Mouse (Mus musculus) CH12.LX (cell line): ENCODE data around the gene Sf3b6. TPM values are rescaled to one million over a fixed set of nuclear protein-coding genes. Genes with fewer than 3 reads are reported as not detected.

Source experiments
- DNase-seq: peaks from one replicate; pipeline ENCODE4 v3.0.0-alpha.2; 2013; ENCODE audit errors: extremely low read depth
- H3K27ac ChIP-seq: 2 replicates; pipeline ENCODE4 v1.5.1; 2012; ENCODE audit warnings: low read depth, mild to moderate bottlenecking, control low read depth, moderate library complexity; ENCODE audit not compliant: insufficient read depth
- H3K27me3 ChIP-seq: replicated peaks from 2 replicates; pipeline ENCODE3; 2012; ENCODE audit warnings: inconsistent platforms
- H3K36me3 ChIP-seq, 2 experiments: replicated peaks in 1 of 2; 2 replicates each; pipeline versions ENCODE3 to v1.6.1; 2012; ENCODE audit warnings: inconsistent platforms in 1 of 2, low read length in 1 of 2, mild to moderate bottlenecking in 1 of 2, mixed read lengths in 1 of 2, moderate library complexity in 1 of 2; ENCODE audit not compliant: control insufficient read depth in 1 of 2, insufficient read depth in 1 of 2
- H3K4me1 ChIP-seq, 2 experiments: 2 replicates each; pipeline ENCODE4 v1.6.1; 2012; ENCODE audit warnings: inconsistent platforms in 1 of 2, moderate library complexity in 1 of 2; ENCODE audit not compliant: insufficient read depth in 2 of 2, control insufficient read depth in 1 of 2
- H3K4me2 ChIP-seq: 2 replicates; pipeline ENCODE4 v1.6.1; 2012; ENCODE audit warnings: low read depth, mild to moderate bottlenecking, control low read depth; ENCODE audit not compliant: poor library complexity, insufficient read depth, severe bottlenecking
- H3K4me3 ChIP-seq, 3 experiments: fragments of 150-350 bp in 1 of 3; sonication (generic) in 1 of 3; replicated peaks in 1 of 3; 2 replicates each; pipeline versions ENCODE3 to v1.5.1; 2011 to 2012; ENCODE audit warnings: low read depth in 2 of 3, low read length in 2 of 3, mild to moderate bottlenecking in 2 of 3, moderate library complexity in 2 of 3, control low read depth in 1 of 3, improper control_type of control experiment in 1 of 3, inconsistent platforms in 1 of 3, mixed read lengths in 1 of 3; ENCODE audit not compliant: poor library complexity in 1 of 3
- H3K79me2 ChIP-seq: replicated peaks from 2 replicates; pipeline ENCODE4 v1.6.1; 2012; ENCODE audit warnings: mild to moderate bottlenecking, moderate library complexity; ENCODE audit not compliant: control insufficient read depth, poor library complexity, insufficient read depth, severe bottlenecking; ENCODE audit errors: extremely low read depth
- H3K9ac ChIP-seq: 2 replicates; pipeline ENCODE4 v1.6.1; 2012; ENCODE audit warnings: low read depth, mild to moderate bottlenecking, control low read depth, moderate library complexity; ENCODE audit not compliant: insufficient read depth
- H3K9me3 ChIP-seq: replicated peaks from 2 replicates; pipeline ENCODE3; 2012; ENCODE audit warnings: low read length, inconsistent platforms, mixed read lengths
- CHD2 ChIP-seq: IDR thresholded peaks from 2 replicates; pipeline ENCODE4 v1.6.1; 2011; ENCODE audit warnings: low read length, improper control_type of control experiment
- CTCF ChIP-seq, 2 experiments: IDR thresholded peaks in 1 of 2; conservative IDR thresholded peaks in 1 of 2; 2 replicates each; pipeline ENCODE4 v1.5.1; 2011 to 2012; ENCODE audit warnings: low read depth in 2 of 2, low read length in 2 of 2, improper control_type of control experiment in 1 of 2, inconsistent platforms in 1 of 2, mild to moderate bottlenecking in 1 of 2, moderate library complexity in 1 of 2
- E2F4 ChIP-seq: IDR thresholded peaks from 2 replicates; pipeline ENCODE4 v1.6.1; 2011; ENCODE audit warnings: low read depth, low read length, improper control_type of control experiment; ENCODE audit not compliant: insufficient replicate concordance
- ETS1 ChIP-seq: conservative IDR thresholded peaks from 2 replicates; pipeline ENCODE4 v1.6.1; 2012; ENCODE audit warnings: low read depth, mild to moderate bottlenecking, inconsistent platforms, low read length, improper control_type of control experiment, moderate library complexity
- JUND ChIP-seq: conservative IDR thresholded peaks from 2 replicates; pipeline ENCODE4 v1.6.1; 2011; ENCODE audit warnings: low read depth, low read length, improper control_type of control experiment
- KAT2A ChIP-seq: IDR thresholded peaks from 2 replicates; pipeline ENCODE4 v1.6.1; 2012; ENCODE audit warnings: low read length, improper control_type of control experiment, inconsistent platforms; ENCODE audit not compliant: insufficient replicate concordance
- MAFK ChIP-seq: IDR thresholded peaks from 2 replicates; pipeline ENCODE4 v1.6.1; 2011; ENCODE audit warnings: low read length, improper control_type of control experiment; ENCODE audit not compliant: insufficient replicate concordance
- MAX ChIP-seq: IDR thresholded peaks from 2 replicates; pipeline ENCODE4 v1.6.1; 2011; ENCODE audit warnings: low read length, improper control_type of control experiment
- MAZ ChIP-seq: IDR thresholded peaks from 2 replicates; pipeline ENCODE4 v1.6.1; 2012; ENCODE audit warnings: low read depth, mild to moderate bottlenecking, inconsistent platforms, low read length, improper control_type of control experiment, moderate library complexity
- MYC ChIP-seq: IDR thresholded peaks from 2 replicates; pipeline ENCODE4 v1.6.1; 2011; ENCODE audit warnings: low read depth, mild to moderate bottlenecking, improper control_type of control experiment, low read length
- NRF1 ChIP-seq: IDR thresholded peaks from 2 replicates; pipeline ENCODE4 v1.6.1; 2014; ENCODE audit warnings: low read depth, mild to moderate bottlenecking, inconsistent platforms, low read length, improper control_type of control experiment, moderate library complexity
- POLR2A ChIP-seq: IDR thresholded peaks from 2 replicates; pipeline ENCODE4 v1.6.1; 2011; ENCODE audit warnings: low read depth, mild to moderate bottlenecking, improper control_type of control experiment, low read length
- POLR2AphosphoS2 ChIP-seq: IDR thresholded peaks from 2 replicates; pipeline ENCODE4 v1.6.1; 2011; ENCODE audit warnings: low read depth, low read length, improper control_type of control experiment
- RCOR1 ChIP-seq: conservative IDR thresholded peaks from 2 replicates; pipeline ENCODE4 v1.6.1; 2012; ENCODE audit warnings: low read depth, mild to moderate bottlenecking, inconsistent platforms, low read length, improper control_type of control experiment
- SIN3A ChIP-seq: IDR thresholded peaks from 2 replicates; pipeline ENCODE4 v1.6.1; 2012; ENCODE audit warnings: low read length, improper control_type of control experiment, inconsistent platforms
- SMC3 ChIP-seq: IDR thresholded peaks from 2 replicates; pipeline ENCODE4 v1.6.1; 2011; ENCODE audit warnings: low read depth, low read length, improper control_type of control experiment
- TBP ChIP-seq: conservative IDR thresholded peaks from 2 replicates; pipeline ENCODE4 v1.6.1; 2011; ENCODE audit warnings: low read depth, low read length, improper control_type of control experiment
- TCF12 ChIP-seq: IDR thresholded peaks from 2 replicates; pipeline ENCODE4 v1.6.1; 2014; ENCODE audit warnings: low read depth, mild to moderate bottlenecking, inconsistent platforms, low read length, improper control_type of control experiment
- UBTF ChIP-seq: IDR thresholded peaks from 2 replicates; pipeline ENCODE4 v1.6.1; 2012; ENCODE audit warnings: low read depth, mild to moderate bottlenecking, inconsistent platforms, low read length, improper control_type of control experiment, moderate library complexity
- USF1 ChIP-seq: IDR thresholded peaks from 2 replicates; pipeline ENCODE4 v1.6.1; 2014; ENCODE audit warnings: low read depth, mild to moderate bottlenecking, inconsistent platforms, low read length, improper control_type of control experiment
- USF2 ChIP-seq: conservative IDR thresholded peaks from 2 replicates; pipeline ENCODE4 v1.6.1; 2011; ENCODE audit warnings: low read depth, low read length, improper control_type of control experiment
- ZC3H11A ChIP-seq: IDR thresholded peaks from 2 replicates; pipeline ENCODE4 v1.6.1; 2012; ENCODE audit warnings: low read depth, mild to moderate bottlenecking, inconsistent platforms, low read length, improper control_type of control experiment
- ZKSCAN1 ChIP-seq: IDR thresholded peaks from 2 replicates; pipeline ENCODE4 v1.6.1; 2012; ENCODE audit warnings: low read depth, inconsistent platforms, low read length, improper control_type of control experiment, borderline replicate concordance
- ZMIZ1 ChIP-seq: IDR thresholded peaks from 2 replicates; pipeline ENCODE4 v1.6.1; 2012; ENCODE audit warnings: low read depth, mild to moderate bottlenecking, inconsistent platforms, low read length, improper control_type of control experiment
- dilution Hi-C: fragments of 300-500 bp; cut with MboI; formaldehyde crosslinking; loops from 2 replicates; pipeline ENCODE4 v1.14.3; 2020; ENCODE audit warnings: low sequenced_read_pairs; ENCODE audit not compliant: extremely low pct_unique_long_range_greater_than_20kb, extremely low pct_ligation_motif_present
- in situ Hi-C: fragments of 300-500 bp; cut with MboI; formaldehyde crosslinking; loops from 3 replicates; pipeline ENCODE4 v1.14.3; 2019; ENCODE audit warnings: low sequenced_read_pairs, low pct_ligation_motif_present, low pct_unique_long_range_greater_than_20kb, mixed read lengths
- polyA plus RNA-seq: library from polyadenylated mRNA; unstranded; fragments of >175 nt; gene quantifications from 2 replicates; pipeline ENCODE4 v1.2.1, GENCODE M21; 2012; ENCODE audit warnings: low read depth; ENCODE audit not compliant: insufficient read length
- total RNA-seq, 2 experiments: library from RNA; depleted of rRNA; stranded (reverse); fragments of 300-350 nt in 1 of 2; fragments of >200 nt in 1 of 2; gene quantifications; 2 replicates each; pipeline ENCODE4 v1.2.3; 2012 to 2014

Sf3b6 gene
- total and polyA plus RNA-seq, 3 experiments, result 109 to 346 (median 151) TPM

- Histone ChIP-seq H3K9me3 (no peaks in the 10 kb centered on the region), H3K36me3 (no peaks in the 10 kb centered on the region), H3K4me1 (peaks cover 0 to 8% of the 10 kb centered on the region in 2 experiments; a peak in 2 of 4 replicates), H3K27me3 (peaks cover 2% of the 10 kb centered on the region)
- no peak for DNase-seq
- TF ChIP-seq E2F4 (no peak), USF1 (no peak), CHD2 (no peak), MAFK (no peak), JUND (no peak), POLR2A (no peak), MYC (no peak), NRF1 (no peak), KAT2A (no peak), SIN3A (no peak), ZC3H11A (no peak), TBP (no peak), SMC3 (no peak), ZMIZ1 (no peak), USF2 (no peak), POLR2AphosphoS2 (no peak), UBTF (no peak), CTCF (conservative IDR thresholded peaks at IDR 0.05 in 1 of 2, IDR thresholded peaks at IDR 0.05 in 1 of 2; ENCODE audit: low read depth in 2 of 2, low read length in 2 of 2) (no peak), ZKSCAN1 (no peak)
- TF ChIP-seq, all 38 proteins: peak for 0
- Histone ChIP-seq H3K9ac (no peak overlapping the region), H3K79me2 (peaks cover 10% of the 10 kb centered on the region), H3K27ac (no peak overlapping the region), H3K4me2 (no peak overlapping the region), H3K4me3 (no peak overlapping the region)
- dilution Hi-C loops, result no loop called here
- in situ Hi-C loops, result no loop called here
Observed at GRCm38 (mm10) chr12:4813636-4814035, 3.7 kb upstream of the Sf3b6 start.

DNA sequence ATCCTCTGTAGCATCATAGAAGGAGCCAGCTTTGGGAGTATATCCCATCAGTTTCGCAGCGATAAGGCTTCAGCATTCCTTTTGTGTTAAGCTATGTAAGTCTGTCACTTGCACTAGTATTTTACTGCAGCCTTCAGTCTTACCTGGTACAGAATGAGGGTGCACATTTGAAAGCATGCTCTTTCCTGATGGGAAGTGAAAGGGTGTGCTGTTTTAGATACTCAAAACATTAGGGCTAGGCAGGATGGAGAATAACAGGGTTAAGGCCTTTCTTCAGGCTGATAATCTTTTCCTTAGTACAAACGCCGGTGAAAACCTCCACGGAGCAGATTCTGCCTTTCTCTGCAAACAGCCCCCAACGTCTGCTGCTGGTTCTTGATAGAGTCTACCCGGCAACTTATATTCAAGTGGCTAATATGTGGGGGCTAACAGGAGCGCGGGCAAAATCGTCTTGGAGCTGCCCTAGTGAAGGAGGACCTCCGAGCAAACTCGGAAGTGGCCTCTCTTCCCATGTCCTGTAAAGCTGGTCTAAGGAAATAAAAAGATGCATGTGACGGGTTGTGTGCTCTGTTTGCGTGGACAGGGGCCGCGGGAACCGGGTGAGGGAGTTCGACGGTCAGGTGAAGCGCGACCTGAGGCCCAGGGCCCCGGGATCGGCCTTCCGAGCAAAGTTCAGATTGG lies 524 bp upstream of the Sf3b6 start:
- no peak overlapping the region for H3K27ac ChIP-seq
- H3K9me3 ChIP-seq, result no peaks in the 10 kb centered on the region
- peaks cover 7 to 24% of the 10 kb centered on the region in 2 experiments for H3K36me3 ChIP-seq
- H3K4me1 ChIP-seq, result peaks cover 0 to 13% of the 10 kb centered on the region in 2 experiments; a peak in 2 of 4 replicates
- in situ Hi-C loops (no loop called here), dilution Hi-C loops (no loop called here)
- TF ChIP-seq MAX, result peak; percentile 52; the same call in 1 of the 2 replicates
- no peak for TF ChIP-seq E2F4
- no peak for TF ChIP-seq UBTF
- TF ChIP-seq CHD2, result no peak
- no peak for TF ChIP-seq TBP
- no peak for TF ChIP-seq MAFK
- TF ChIP-seq MAZ, result no peak
- no peak for TF ChIP-seq TCF12
- no peak for TF ChIP-seq POLR2A
- TF ChIP-seq SIN3A, result peak; percentile 17; the same call in 1 of the 2 replicates
- TF ChIP-seq KAT2A, result no peak
- TF ChIP-seq ETS1, result no peak
- TF ChIP-seq RCOR1, result no peak
- peak overlapping the region; percentile 25 for H3K4me2 ChIP-seq
- H3K27me3 ChIP-seq, result no peaks in the 10 kb centered on the region
- H3K4me3 ChIP-seq, result peak overlapping the region; percentile 57 to 72 (median 63)
- H3K79me2 ChIP-seq, result peaks cover 24% of the 10 kb centered on the region
- peak overlapping the region; percentile 36 for H3K9ac ChIP-seq
- DNase-seq, result no peak
